Mouse (Mus musculus) yolk sac, embryonic 10.5 days (tissue): ENCODE measurements around the gene Dnaja2.

ENCODE experiments used
- DNase-seq: peaks from one replicate; pipeline ENCODE4 v3.0.0-alpha.2; 2017; ENCODE audit warnings: low spot score

The Dnaja2 gene

DNA sequence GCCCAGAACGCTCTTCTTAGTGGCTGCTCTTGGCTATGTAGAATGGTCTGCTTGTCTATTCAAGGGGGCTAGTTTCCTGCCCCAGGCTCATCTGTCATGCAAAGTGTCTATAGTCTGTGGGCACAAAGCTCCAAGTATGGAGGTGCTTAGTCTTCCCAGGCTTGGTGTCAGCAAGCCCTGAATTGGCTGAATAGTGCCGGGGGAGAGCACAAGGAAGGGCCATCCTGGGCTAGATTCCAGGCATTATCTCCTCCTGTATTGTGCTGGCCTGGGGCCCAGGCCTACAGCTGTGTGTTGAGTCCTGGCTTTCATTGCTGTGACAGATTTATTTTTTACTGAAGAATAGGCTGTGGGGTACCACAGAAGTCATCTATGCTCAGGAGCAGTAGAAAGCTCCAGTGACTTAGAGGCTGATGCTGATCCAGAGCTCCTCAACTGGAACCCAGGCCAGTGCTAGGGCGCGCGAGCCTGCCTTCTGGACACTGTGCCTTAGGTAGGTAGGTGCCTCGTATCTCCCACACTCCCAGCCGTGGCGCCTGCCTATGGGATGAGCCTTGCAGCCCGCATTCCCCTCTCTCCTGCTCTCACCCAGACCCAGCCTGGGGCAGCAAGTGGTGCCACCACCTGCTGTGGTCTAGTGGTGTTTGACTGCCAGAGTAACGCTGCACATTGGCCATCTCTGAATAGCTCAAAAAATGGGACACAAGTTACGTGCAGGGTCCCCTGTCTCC is 54.0 kb downstream of the Dnaja2 start:
- DNase-seq = no peak

DNA sequence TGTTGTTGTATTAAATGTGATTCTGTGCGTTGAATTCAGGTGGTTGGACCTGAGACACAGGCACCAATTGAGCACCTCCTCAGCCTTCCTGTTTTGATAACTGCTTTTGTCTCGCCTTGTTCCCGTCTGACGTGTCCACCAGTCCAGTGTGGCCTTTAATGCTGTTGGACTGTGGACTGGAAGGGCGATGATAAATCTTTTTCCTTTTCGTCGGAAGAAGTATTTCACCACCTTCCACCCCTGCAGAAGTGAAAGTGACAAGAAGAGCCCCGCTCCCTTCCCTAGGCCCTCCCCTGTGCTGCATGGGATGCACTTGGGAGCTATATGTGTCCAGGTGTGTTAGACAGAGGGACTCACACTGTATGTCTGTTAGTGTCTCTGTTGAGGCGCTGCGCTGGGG is 54.7 kb downstream of the Dnaja2 start:
- DNase-seq = no peak

DNA sequence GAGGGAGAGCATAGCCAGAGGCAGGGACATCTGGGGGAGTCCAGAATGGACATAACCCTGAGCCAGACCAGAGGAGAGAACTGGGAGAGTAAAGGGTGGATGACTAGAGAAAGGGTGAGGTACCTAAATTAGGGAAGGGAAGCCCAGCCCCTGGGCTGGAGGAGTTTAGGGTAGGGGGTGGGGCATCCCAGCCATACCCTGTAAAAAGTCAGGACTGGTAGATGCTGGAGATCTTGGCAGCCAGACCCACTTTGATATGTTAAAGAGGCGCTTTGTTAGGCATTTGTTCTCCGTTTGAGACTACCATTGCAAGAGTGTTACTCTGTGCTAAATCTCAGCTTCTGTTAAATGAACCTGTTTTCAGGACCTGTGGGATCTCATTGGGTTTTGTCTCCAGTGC is 56.6 kb downstream of the Dnaja2 start:
- no peak for DNase-seq

DNA sequence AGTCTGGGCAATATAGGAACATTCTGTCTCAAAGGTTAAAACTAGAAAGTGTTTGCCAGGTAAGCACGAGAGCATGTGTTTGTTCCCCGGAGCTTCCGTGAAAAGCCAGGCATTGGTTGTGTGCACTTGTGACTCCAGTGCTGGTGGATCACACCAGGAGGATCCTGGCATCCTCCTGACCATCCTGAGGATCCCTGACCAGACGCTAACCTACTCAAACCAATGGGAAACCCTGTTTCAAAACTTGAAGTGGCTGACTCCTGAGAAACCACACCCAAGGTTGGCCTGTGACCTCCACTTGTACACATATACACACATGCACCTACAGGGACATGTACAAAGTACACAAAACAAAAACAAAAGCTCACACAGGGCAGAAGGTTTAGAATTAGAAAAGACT is 58.4 kb downstream of the Dnaja2 start:
- DNase-seq = peak; percentile 57

GRCm38 (mm10) chr8:85496125-85496524 is 59.0 kb downstream of the Dnaja2 start:
- peak; percentile 77 for DNase-seq

- DNase-seq = no peak
These were observed 61.9 kb downstream of the Dnaja2 start for GRCm38 (mm10) chr8:85492940-85493931.

DNA sequence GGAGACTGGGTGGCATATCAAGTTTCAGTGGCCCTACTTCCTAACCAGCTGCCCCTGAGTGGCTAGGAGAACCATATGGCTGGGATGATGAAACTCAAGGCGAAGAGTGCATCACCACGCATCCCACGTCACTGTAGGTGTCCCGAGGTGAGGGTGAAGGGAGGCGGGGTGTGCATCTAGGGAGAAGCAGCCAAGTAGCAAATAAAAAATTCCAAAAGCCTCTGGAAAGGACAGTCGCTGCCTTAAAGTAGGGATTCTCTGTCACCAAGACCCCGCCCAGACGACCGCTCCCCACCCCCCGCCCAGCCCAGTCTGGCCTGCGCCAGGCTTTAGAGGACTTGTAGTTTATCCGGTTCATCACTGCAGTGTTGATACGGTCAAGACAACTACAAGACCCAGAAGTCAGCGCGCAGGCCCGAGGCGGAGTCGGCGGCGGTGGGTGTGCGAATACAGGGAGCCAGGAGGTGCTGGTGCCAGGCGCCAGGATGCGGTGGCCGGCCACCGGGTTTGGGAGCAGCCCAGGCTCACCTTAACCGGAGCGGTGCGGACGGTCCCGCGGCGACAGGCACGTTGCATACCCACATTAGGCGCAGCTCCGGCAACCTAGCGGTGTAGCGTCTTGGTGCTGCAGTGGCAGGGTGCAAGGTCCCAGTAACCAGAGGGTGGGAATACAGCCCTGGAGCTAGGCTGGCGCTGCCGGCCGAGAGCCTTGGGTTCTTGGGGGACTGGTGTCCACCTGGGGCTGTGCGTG is 62.8 kb downstream of the Dnaja2 start, which contains the start of gene Gpt2:
Gene Gpt2, plus strand, starts transcription at position 452 of the 751 bp plus-strand sequence.
- DNase-seq = peak; percentile 97

DNA sequence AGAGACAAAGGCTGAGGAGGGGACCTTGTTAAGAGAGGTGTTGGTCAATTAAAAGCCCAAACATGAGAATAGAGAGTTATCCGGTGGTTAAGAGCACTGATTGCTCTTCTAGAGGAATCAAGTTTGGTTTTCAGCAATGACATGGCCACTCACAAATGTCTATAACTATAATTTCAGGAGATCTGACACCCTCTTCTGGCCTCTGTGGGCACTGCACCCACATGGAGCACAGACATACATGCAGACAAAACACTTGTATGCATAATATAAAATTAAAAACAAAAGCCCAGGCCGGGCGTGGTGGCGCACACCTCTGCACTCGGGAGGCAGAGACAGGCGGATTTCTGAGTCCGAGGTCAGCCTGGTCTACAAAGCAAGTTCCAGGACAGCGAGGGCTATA is 65.6 kb downstream of the Dnaja2 start:
- no peak for DNase-seq

GRCm38 (mm10) chr8:85488631-85489030 is 66.5 kb downstream of the Dnaja2 start:
- DNase-seq = no peak

DNA sequence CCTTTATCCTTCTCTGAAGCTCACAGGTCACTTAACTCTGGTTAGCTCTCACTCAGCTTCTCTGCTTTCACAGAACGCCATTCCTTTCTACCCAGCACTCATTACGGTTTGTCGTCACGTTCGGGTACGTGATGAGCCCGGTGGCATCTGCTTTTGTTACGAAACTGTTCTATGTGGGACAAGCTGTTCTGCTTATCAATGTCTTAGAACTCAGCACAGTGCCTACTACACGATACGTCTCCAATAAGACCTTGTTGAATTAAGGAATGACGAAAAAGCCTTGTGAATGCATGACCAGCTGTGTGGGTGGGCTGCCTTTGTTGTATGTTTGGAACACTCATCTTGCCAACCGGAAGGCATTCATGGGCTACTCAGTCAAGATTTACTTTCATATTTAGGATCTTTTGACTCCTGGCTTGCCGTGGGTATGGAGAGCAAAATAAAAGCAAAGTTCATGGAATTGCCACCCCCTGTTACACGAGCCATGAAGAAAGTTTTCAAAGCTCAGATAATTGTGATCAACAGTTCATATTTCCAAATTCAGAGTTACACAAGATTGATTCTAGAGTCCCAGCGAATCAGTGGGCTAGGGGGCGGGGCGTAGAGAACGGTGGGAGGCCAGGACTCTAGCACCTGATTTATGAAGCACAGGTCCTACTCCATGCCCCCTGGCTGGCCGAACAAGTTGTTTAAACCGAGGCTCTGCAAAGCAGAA is 67.1 kb downstream of the Dnaja2 start:
- DNase-seq = no peak
